Comparison of ENCODE assay signal across 22 mouse cellular contexts in the genomic region with DNA sequence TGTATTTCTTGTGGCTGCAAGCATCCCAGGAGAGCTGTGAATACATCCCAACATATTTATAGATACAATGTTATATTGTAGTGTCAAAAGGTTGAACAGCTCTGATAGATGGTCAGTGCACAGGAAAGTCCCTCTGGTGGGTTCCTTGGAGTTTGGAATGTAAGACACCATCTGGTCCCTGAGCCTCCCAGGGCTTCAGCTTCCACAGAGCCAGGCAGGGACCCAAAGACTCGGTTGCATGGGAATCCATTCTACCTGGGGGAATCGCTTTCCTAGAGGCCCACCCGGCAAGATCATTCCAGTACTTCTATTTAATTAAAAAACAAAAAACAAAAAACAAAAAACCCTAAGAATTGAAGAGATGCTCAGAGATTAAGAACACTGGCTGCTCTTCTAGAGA.
"Had no signal": no experiment of that assay in that cellular context is flagged by ENCODE, and none has a peak within 500 bp of the region (broad histone marks: within the 10 kb centered on the region; RNA-seq: fewer than 3 reads in every experiment).

No protein-coding gene starts in this region.

- H3K4me2 ChIP-seq: heart, embryonic 11.5 days; heart, embryonic 13.5 days; heart, embryonic 15.5 days; hindbrain, embryonic 13.5 days; hindbrain, embryonic 15.5 days; limb, embryonic 13.5 days; limb, embryonic 15.5 days; liver, embryonic 12.5 days had no signal

- H3K9ac ChIP-seq: heart, embryonic 13.5 days; heart, embryonic 15.5 days; hindbrain, embryonic 13.5 days; hindbrain, embryonic 15.5 days; limb, embryonic 13.5 days; limb, embryonic 15.5 days; liver, embryonic 12.5 days had no signal

- H3K4me3 ChIP-seq: heart, adult 2 months; heart, embryonic 13.5 days; heart, embryonic 15.5 days; hindbrain, embryonic 13.5 days; hindbrain, embryonic 15.5 days; limb, embryonic 13.5 days; limb, embryonic 15.5 days; liver, embryonic 12.5 days had no signal

- ATAC-seq: hindbrain, postnatal 0 days; intestine, embryonic 16.5 days; liver, embryonic 12.5 days had no signal

- H3K9me3 ChIP-seq: heart, embryonic 13.5 days; heart, embryonic 15.5 days; hindbrain, embryonic 13.5 days; hindbrain, embryonic 15.5 days; limb, embryonic 13.5 days; limb, embryonic 15.5 days; liver, embryonic 12.5 days had no signal

- H3K27me3 ChIP-seq: heart, embryonic 13.5 days; heart, embryonic 15.5 days; hindbrain, embryonic 13.5 days; hindbrain, embryonic 15.5 days; limb, embryonic 13.5 days; limb, embryonic 15.5 days; liver, embryonic 12.5 days had no signal

- DNase-seq: gastrocnemius, postnatal 14 days; gastrocnemius, postnatal 36 days; heart, adult 11 months; heart, adult 2 months; heart, postnatal 14 days; heart, postnatal 36 days; kidney, adult 18-20 months; kidney, adult 8-10 months; kidney, postnatal 14 days; kidney, postnatal 36 days; layer of hippocampus, postnatal 36 days; left cerebral cortex, postnatal 4 days had no signal

- H3K36me3 ChIP-seq: heart, embryonic 13.5 days; heart, embryonic 15.5 days; limb, embryonic 13.5 days; limb, embryonic 15.5 days; liver, embryonic 12.5 days had no signal

- H3K27ac ChIP-seq: heart, adult 2 months; heart, embryonic 13.5 days; heart, embryonic 15.5 days; hindbrain, embryonic 13.5 days; hindbrain, embryonic 15.5 days; hindbrain, postnatal 0 days; limb, embryonic 13.5 days; limb, embryonic 15.5 days; liver, embryonic 12.5 days had no signal
